Mouse (Mus musculus): ENCODE results near the gene Sdk1. TPM values are rescaled to one million over a fixed set of nuclear protein-coding genes. Genes with fewer than 3 reads are reported as not detected.

Gene Sdk1
- polyA plus RNA-seq, 1 experiment from 2014 or later: 1.3 TPM

GRCm38 (mm10) chr5:141768761-141769515 is 527.6 kb downstream of the Sdk1 start:
- Histone ChIP-seq H3K36me3 (ENCODE audit: control insufficient read depth, insufficient read depth) (0 out of 2 replicates have a peak, but pooled peaks cover 2% of the 10 kb centered on the region), H3K4me1 (ENCODE audit: control insufficient read depth, insufficient read depth, low read length) (no peaks in the 10 kb centered on the region; the same call in 1 of the 2 replicates), H3K27ac (ENCODE audit: low read length) (no peak overlapping the region), H3K4me2 (ENCODE audit: low read depth, low read length) (no peak overlapping the region), H3K27me3 (ENCODE audit: control insufficient read depth, insufficient read depth, low read length) (no peaks in the 10 kb centered on the region), H3K9ac (ENCODE audit: low read length) (no peak overlapping the region), H3K4me3 (ENCODE audit: low read length) (no peak overlapping the region), H3K9me3 (replicated peaks; ENCODE audit: control insufficient read depth, low read length) (peaks cover 3% of the 10 kb centered on the region; the same call in 1 of the 2 replicates)
- 47% methylated on average over 10 of the region's 10 CpGs for WGBS
- ATAC-seq (replicated peaks; ENCODE audit: extremely low read depth, insufficient read depth, low FRiP score): no peak

GRCm38 (mm10) chr5:141771516-141771915 is 530.2 kb downstream of the Sdk1 start:
- Histone ChIP-seq H3K9me3 (replicated peaks; ENCODE audit: control insufficient read depth, low read length) (peaks cover 8% of the 10 kb centered on the region), H3K4me2 (ENCODE audit: low read depth, low read length) (no peak overlapping the region), H3K4me1 (ENCODE audit: control insufficient read depth, insufficient read depth, low read length) (no peaks in the 10 kb centered on the region; the same call in 1 of the 2 replicates), H3K36me3 (ENCODE audit: control insufficient read depth, insufficient read depth) (0 out of 2 replicates have a peak, but pooled peaks cover 2% of the 10 kb centered on the region), H3K27ac (ENCODE audit: low read length) (no peak overlapping the region), H3K9ac (ENCODE audit: low read length) (no peak overlapping the region), H3K27me3 (ENCODE audit: control insufficient read depth, insufficient read depth, low read length) (no peaks in the 10 kb centered on the region), H3K4me3 (ENCODE audit: low read length) (no peak overlapping the region)
- 84% methylated on average over 3 of the region's 3 CpGs for WGBS
- no peak for ATAC-seq (replicated peaks; ENCODE audit: extremely low read depth, insufficient read depth, low FRiP score)

- no peak overlapping the region for H3K9ac ChIP-seq (ENCODE audit: low read length)
- 81% methylated on average over 4 of the region's 4 CpGs for WGBS
- H3K4me1 ChIP-seq (ENCODE audit: control insufficient read depth, insufficient read depth, low read length): no peaks in the 10 kb centered on the region
- no peaks in the 10 kb centered on the region for H3K27me3 ChIP-seq (ENCODE audit: control insufficient read depth, insufficient read depth, low read length)
- 0 out of 2 replicates have a peak, but pooled peaks cover 2% of the 10 kb centered on the region for H3K36me3 ChIP-seq (ENCODE audit: control insufficient read depth, insufficient read depth)
- ATAC-seq (replicated peaks; ENCODE audit: extremely low read depth, insufficient read depth, low FRiP score): no peak
- H3K9me3 ChIP-seq (replicated peaks; ENCODE audit: control insufficient read depth, low read length): peaks cover 8% of the 10 kb centered on the region
- H3K4me2 ChIP-seq (ENCODE audit: low read depth, low read length): no peak overlapping the region
- H3K4me3 ChIP-seq (ENCODE audit: low read length): no peak overlapping the region
- no peak overlapping the region for H3K27ac ChIP-seq (ENCODE audit: low read length)
These were observed 536.9 kb downstream of the Sdk1 start for GRCm38 (mm10) chr5:141778231-141778630.

GRCm38 (mm10) chr5:141781142-141781541 is 539.9 kb downstream of the Sdk1 start:
- H3K4me2 ChIP-seq (ENCODE audit: low read depth, low read length): no peak overlapping the region
- H3K9ac ChIP-seq (ENCODE audit: low read length): no peak overlapping the region
- WGBS: 41% methylated on average over 2 of the region's 2 CpGs
- no peaks in the 10 kb centered on the region for H3K27me3 ChIP-seq (ENCODE audit: control insufficient read depth, insufficient read depth, low read length)
- no peak overlapping the region for H3K27ac ChIP-seq (ENCODE audit: low read length)
- H3K4me3 ChIP-seq (ENCODE audit: low read length): no peak overlapping the region
- no peaks in the 10 kb centered on the region for H3K36me3 ChIP-seq (ENCODE audit: control insufficient read depth, insufficient read depth)
- 0 out of 2 replicates have a peak, but pooled peaks cover 2% of the 10 kb centered on the region for H3K4me1 ChIP-seq (ENCODE audit: control insufficient read depth, insufficient read depth, low read length)
- ATAC-seq (replicated peaks; ENCODE audit: extremely low read depth, insufficient read depth, low FRiP score): no peak
- H3K9me3 ChIP-seq (replicated peaks; ENCODE audit: control insufficient read depth, low read length): no peaks in the 10 kb centered on the region

- Histone ChIP-seq H3K4me2 (ENCODE audit: low read depth, low read length) (no peak overlapping the region), H3K27me3 (ENCODE audit: control insufficient read depth, insufficient read depth, low read length) (no peaks in the 10 kb centered on the region), H3K36me3 (ENCODE audit: control insufficient read depth, insufficient read depth) (no peaks in the 10 kb centered on the region), H3K27ac (ENCODE audit: low read length) (no peak overlapping the region), H3K9me3 (replicated peaks; ENCODE audit: control insufficient read depth, low read length) (no peaks in the 10 kb centered on the region), H3K9ac (ENCODE audit: low read length) (no peak overlapping the region), H3K4me3 (ENCODE audit: low read length) (no peak overlapping the region), H3K4me1 (ENCODE audit: control insufficient read depth, insufficient read depth, low read length) (0 out of 2 replicates have a peak, but pooled peaks cover 2% of the 10 kb centered on the region)
- 60% methylated on average over 5 of the region's 5 CpGs for WGBS
- ATAC-seq (replicated peaks; ENCODE audit: extremely low read depth, insufficient read depth, low FRiP score): 0 out of 2 replicates have a peak, but pooled peaks have one; percentile 18
These were observed 541.0 kb downstream of the Sdk1 start for GRCm38 (mm10) chr5:141782330-141782729.

GRCm38 (mm10) chr5:141783516-141783915 is 542.2 kb downstream of the Sdk1 start:
- Histone ChIP-seq H3K4me1 (ENCODE audit: control insufficient read depth, insufficient read depth, low read length) (0 out of 2 replicates have a peak, but pooled peaks cover 2% of the 10 kb centered on the region), H3K4me2 (ENCODE audit: low read depth, low read length) (no peak overlapping the region), H3K9ac (ENCODE audit: low read length) (no peak overlapping the region), H3K4me3 (ENCODE audit: low read length) (no peak overlapping the region), H3K27me3 (ENCODE audit: control insufficient read depth, insufficient read depth, low read length) (no peaks in the 10 kb centered on the region), H3K9me3 (replicated peaks; ENCODE audit: control insufficient read depth, low read length) (no peaks in the 10 kb centered on the region), H3K36me3 (ENCODE audit: control insufficient read depth, insufficient read depth) (no peaks in the 10 kb centered on the region), H3K27ac (ENCODE audit: low read length) (no peak overlapping the region)
- no peak for ATAC-seq (replicated peaks; ENCODE audit: extremely low read depth, insufficient read depth, low FRiP score)
- WGBS: 93% methylated on average over 7 of the region's 7 CpGs

- no peak for ATAC-seq (replicated peaks; ENCODE audit: extremely low read depth, insufficient read depth, low FRiP score)
- no peak overlapping the region for H3K4me2 ChIP-seq (ENCODE audit: low read depth, low read length)
- WGBS: 76% methylated on average over 4 of the region's 4 CpGs
These were observed 552.6 kb downstream of the Sdk1 start for GRCm38 (mm10) chr5:141793926-141794325.

GRCm38 (mm10) chr5:141823823-141824330 is 582.6 kb downstream of the Sdk1 start:
- Histone ChIP-seq H3K4me3 (ENCODE audit: low read length) (no peak overlapping the region), H3K36me3 (ENCODE audit: control insufficient read depth, insufficient read depth) (no peaks in the 10 kb centered on the region), H3K27me3 (ENCODE audit: control insufficient read depth, insufficient read depth, low read length) (no peaks in the 10 kb centered on the region), H3K27ac (ENCODE audit: low read length) (no peak overlapping the region), H3K9ac (ENCODE audit: low read length) (no peak overlapping the region), H3K4me2 (ENCODE audit: low read depth, low read length) (no peak overlapping the region), H3K9me3 (replicated peaks; ENCODE audit: control insufficient read depth, low read length) (no peaks in the 10 kb centered on the region), H3K4me1 (ENCODE audit: control insufficient read depth, insufficient read depth, low read length) (no peaks in the 10 kb centered on the region)
- ATAC-seq (replicated peaks; ENCODE audit: extremely low read depth, insufficient read depth, low FRiP score): no peak
- 72% methylated on average over 10 of the region's 10 CpGs for WGBS

More at GRCm38 (mm10) chr5:141793926-141794325, 552.6 kb downstream of the Sdk1 start:
- H3K27ac ChIP-seq (ENCODE audit: low read length): no peak overlapping the region
- H3K9me3 ChIP-seq (replicated peaks; ENCODE audit: control insufficient read depth, low read length): no peaks in the 10 kb centered on the region
- 0 out of 2 replicates have a peak, but pooled peaks cover 4% of the 10 kb centered on the region for H3K4me1 ChIP-seq (ENCODE audit: control insufficient read depth, insufficient read depth, low read length)
- H3K36me3 ChIP-seq (ENCODE audit: control insufficient read depth, insufficient read depth): no peaks in the 10 kb centered on the region
- H3K27me3 ChIP-seq (ENCODE audit: control insufficient read depth, insufficient read depth, low read length): no peaks in the 10 kb centered on the region
- no peak overlapping the region for H3K4me3 ChIP-seq (ENCODE audit: low read length)
- no peak overlapping the region for H3K9ac ChIP-seq (ENCODE audit: low read length)

GRCm38 (mm10) chr5:141824739-141825379 is 583.6 kb downstream of the Sdk1 start:
- 74% methylated on average over 16 of the region's 16 CpGs for WGBS
- no peaks in the 10 kb centered on the region for H3K36me3 ChIP-seq (ENCODE audit: control insufficient read depth, insufficient read depth)
- H3K27me3 ChIP-seq (ENCODE audit: control insufficient read depth, insufficient read depth, low read length): no peaks in the 10 kb centered on the region
- no peak overlapping the region for H3K4me2 ChIP-seq (ENCODE audit: low read depth, low read length)
- no peak overlapping the region for H3K27ac ChIP-seq (ENCODE audit: low read length)
- 0 out of 2 replicates have a peak, but pooled peaks cover 4% of the 10 kb centered on the region for H3K9me3 ChIP-seq (replicated peaks; ENCODE audit: control insufficient read depth, low read length)
- no peak overlapping the region for H3K9ac ChIP-seq (ENCODE audit: low read length)
- no peaks in the 10 kb centered on the region for H3K4me1 ChIP-seq (ENCODE audit: control insufficient read depth, insufficient read depth, low read length)
- ATAC-seq (replicated peaks; ENCODE audit: extremely low read depth, insufficient read depth, low FRiP score): no peak
- H3K4me3 ChIP-seq (ENCODE audit: low read length): no peak overlapping the region

Measured in heart, embryonic 16.5 days (tissue).